Mouse (Mus musculus) ES-E14 (cell line): ENCODE measurements at regions not wholly inside any gene's neighbourhood (a gene's known extent, or its start where the extent isn't known, plus 50 kb on each side); places are given as distances from the start of the nearest gene placed in this dataset.

Experiments used
- DNase-seq: peaks from one replicate; pipeline ENCODE4 v3.0.0-alpha.2; 2013; ENCODE audit warnings: low read depth, low spot score
- H3K27ac ChIP-seq: 2 replicates; pipeline ENCODE4 v1.5.1; 2012; ENCODE audit warnings: low read depth, mild to moderate bottlenecking, low read length, moderate library complexity, mixed read lengths; ENCODE audit not compliant: poor library complexity, insufficient read depth, severe bottlenecking
- H3K36me3 ChIP-seq: 2 replicates; pipeline ENCODE4 v1.6.1; 2012; ENCODE audit warnings: mild to moderate bottlenecking, low read length, moderate library complexity, mixed read lengths; ENCODE audit not compliant: control insufficient read depth, poor library complexity, insufficient read depth, severe bottlenecking
- H3K4me1 ChIP-seq, 2 experiments: fragments of 150-350 bp in 1 of 2; sonication (generic) in 1 of 2; 2 replicates each; pipeline ENCODE4 v1.6.1; 2012; ENCODE audit warnings: low read length in 2 of 2, mild to moderate bottlenecking in 1 of 2, mixed read lengths in 1 of 2; ENCODE audit not compliant: control insufficient read depth in 2 of 2, insufficient read depth in 2 of 2, poor library complexity in 1 of 2
- H3K4me3 ChIP-seq, 2 experiments: fragments of 150-350 bp in 1 of 2; sonication (generic) in 1 of 2; 2 replicates each; pipeline ENCODE4 v1.5.1; 2012; ENCODE audit warnings: low read length in 2 of 2, low read depth in 1 of 2, mild to moderate bottlenecking in 1 of 2, mixed read lengths in 1 of 2; ENCODE audit not compliant: insufficient read depth in 1 of 2, poor library complexity in 1 of 2, severe bottlenecking in 1 of 2
- H3K9ac ChIP-seq: 2 replicates; pipeline ENCODE4 v1.6.1; 2012; ENCODE audit warnings: low read depth, mild to moderate bottlenecking, low read length, mixed read lengths; ENCODE audit not compliant: poor library complexity, insufficient read depth, severe bottlenecking
- H3K9me3 ChIP-seq: fragments of 150-350 bp; sonication (generic); 2 replicates; pipeline ENCODE4 v1.6.1; 2012; ENCODE audit warnings: low read depth, mild to moderate bottlenecking, low read length; ENCODE audit not compliant: control insufficient read depth, insufficient read depth
- CHD2 ChIP-seq: IDR thresholded peaks from 2 replicates; pipeline ENCODE4 v1.6.1; 2014; ENCODE audit warnings: mild to moderate bottlenecking, low read depth, low read length, inconsistent platforms
- HCFC1 ChIP-seq: IDR thresholded peaks from 2 replicates; pipeline ENCODE4 v1.6.1; 2012; ENCODE audit warnings: low read length, inconsistent platforms, borderline replicate concordance; ENCODE audit not compliant: insufficient read depth
- MAFK ChIP-seq: IDR thresholded peaks from 2 replicates; pipeline ENCODE4 v1.6.1; 2014; ENCODE audit warnings: mild to moderate bottlenecking, low read depth, low read length, inconsistent platforms; ENCODE audit not compliant: insufficient read depth
- ZC3H11A ChIP-seq: IDR thresholded peaks from 2 replicates; pipeline ENCODE4 v1.6.1; 2012; ENCODE audit warnings: low read depth, mild to moderate bottlenecking, inconsistent platforms, low read length, borderline replicate concordance
- ZNF384 ChIP-seq: IDR thresholded peaks from 2 replicates; pipeline ENCODE4 v1.6.1; 2012; ENCODE audit warnings: low read depth, low read length, inconsistent platforms
- in situ Hi-C, 2 experiments: fragments of 600-800 bp; cut with MboI; formaldehyde crosslinking; loops; one replicate each; pipeline ENCODE4 v1.15.1; 2025; ENCODE audit warnings: low sequenced_read_pairs in 2 of 2, inconsistent platforms in 1 of 2; ENCODE audit not compliant: unreplicated experiment in 2 of 2

DNA sequence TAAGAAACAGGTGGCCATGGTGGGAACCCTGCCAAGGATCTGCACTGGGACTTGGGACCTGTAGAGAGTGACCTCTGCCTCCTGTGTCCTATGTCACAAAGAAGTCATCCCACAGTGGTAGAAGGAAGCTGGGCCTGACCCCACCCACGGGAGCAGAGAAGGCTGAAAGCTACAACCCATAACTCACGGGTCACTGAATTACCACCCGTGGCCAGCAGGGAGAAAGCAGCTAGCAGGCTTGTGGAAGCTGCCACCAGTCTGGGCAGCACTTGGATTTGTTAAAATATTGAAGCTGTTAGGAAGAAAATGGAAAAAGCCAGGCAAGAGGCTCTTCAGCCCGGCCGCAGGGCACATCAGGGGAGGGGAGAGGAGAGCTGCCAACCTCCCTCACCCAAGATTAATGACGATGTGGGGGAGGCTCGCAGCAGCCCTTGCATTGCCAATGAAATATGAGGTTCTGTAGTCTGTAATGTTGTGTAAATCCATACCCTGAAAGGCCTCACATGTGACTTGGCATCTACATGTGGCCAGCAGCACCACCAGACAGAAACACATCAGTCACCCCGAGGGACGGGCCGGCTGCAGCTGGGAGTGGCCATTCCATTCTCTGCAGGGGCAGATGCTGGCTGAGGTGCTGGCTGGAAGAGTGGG is 94.5 kb downstream of the Olfm1 start:
- Histone ChIP-seq H3K27ac (no peak overlapping the region), H3K9me3 (no peaks in the 10 kb centered on the region), H3K9ac (no peak overlapping the region), H3K4me3 (no peak overlapping the region), H3K36me3 (no peaks in the 10 kb centered on the region), H3K4me1 (no peaks in the 10 kb centered on the region)
- in situ Hi-C loops: no loop called here
- TF ChIP-seq ZC3H11A (no peak), HCFC1 (no peak), MAFK (no peak), ZNF384 (no peak), CHD2 (no peak)
- no peak for DNase-seq

DNA sequence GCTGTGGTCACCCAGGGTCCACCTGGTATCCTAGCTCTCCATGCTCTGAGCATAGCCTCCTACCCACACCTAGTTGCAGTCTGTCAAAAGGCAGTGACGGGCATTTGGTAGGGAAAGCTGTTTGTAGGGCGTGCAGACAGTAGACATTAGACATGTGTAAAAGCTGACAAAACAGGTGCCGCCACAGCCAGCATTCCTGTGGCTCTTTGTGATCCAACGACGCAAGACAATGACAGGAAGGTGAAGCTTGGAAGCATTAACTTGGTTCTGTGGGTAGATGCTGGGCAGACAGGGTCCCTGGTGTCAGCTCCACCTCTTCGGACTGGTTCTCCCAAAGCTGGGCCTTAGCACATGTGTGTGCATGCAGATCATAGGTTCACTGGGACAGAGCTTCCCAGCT is 96.5 kb downstream of the Olfm1 start:
- in situ Hi-C loops: no loop called here
- Histone ChIP-seq H3K9me3 (no peaks in the 10 kb centered on the region), H3K36me3 (no peaks in the 10 kb centered on the region), H3K4me3 (no peak overlapping the region), H3K9ac (no peak overlapping the region), H3K4me1 (no peaks in the 10 kb centered on the region), H3K27ac (no peak overlapping the region)
- DNase-seq: no peak
- TF ChIP-seq ZC3H11A (no peak), CHD2 (no peak), HCFC1 (no peak), MAFK (no peak), ZNF384 (no peak)

DNA sequence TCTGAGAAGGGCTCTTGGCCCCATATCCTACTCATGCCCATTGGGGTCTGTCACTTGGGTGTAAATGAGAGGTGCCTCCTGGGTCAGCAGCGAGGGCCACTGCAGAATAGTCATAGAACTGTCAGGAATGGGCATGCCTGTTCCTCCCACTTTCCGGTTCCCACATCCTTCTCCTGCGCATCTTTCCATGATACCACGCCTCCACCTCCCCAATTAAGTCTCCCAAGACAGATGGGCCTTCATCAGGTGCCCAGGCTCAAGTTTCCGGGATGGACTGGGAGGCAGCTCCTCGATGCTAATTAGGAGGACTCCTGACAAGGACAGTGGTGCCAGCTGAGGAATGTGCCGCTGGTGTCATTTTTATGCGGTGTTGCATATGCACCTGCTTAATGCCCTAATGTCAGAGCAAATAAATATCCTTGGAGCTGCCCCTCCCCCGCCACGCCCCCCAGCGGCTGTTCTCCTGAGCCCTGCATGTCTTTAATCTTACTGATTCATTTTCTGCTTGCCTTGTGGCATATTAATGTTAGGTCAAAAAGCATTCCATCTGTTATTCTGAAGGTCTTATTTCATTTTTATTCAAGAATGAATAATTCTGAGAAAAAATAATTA is 97.2 kb downstream of the Olfm1 start:
- Histone ChIP-seq H3K27ac (no peak overlapping the region), H3K9me3 (no peaks in the 10 kb centered on the region), H3K4me3 (no peak overlapping the region), H3K4me1 (no peaks in the 10 kb centered on the region; a peak in 1 of 4 replicates), H3K36me3 (no peaks in the 10 kb centered on the region), H3K9ac (no peak overlapping the region)
- DNase-seq: no peak
- TF ChIP-seq ZC3H11A (no peak), HCFC1 (no peak), CHD2 (no peak), ZNF384 (no peak), MAFK (no peak)
- in situ Hi-C loops: no loop called here

DNA sequence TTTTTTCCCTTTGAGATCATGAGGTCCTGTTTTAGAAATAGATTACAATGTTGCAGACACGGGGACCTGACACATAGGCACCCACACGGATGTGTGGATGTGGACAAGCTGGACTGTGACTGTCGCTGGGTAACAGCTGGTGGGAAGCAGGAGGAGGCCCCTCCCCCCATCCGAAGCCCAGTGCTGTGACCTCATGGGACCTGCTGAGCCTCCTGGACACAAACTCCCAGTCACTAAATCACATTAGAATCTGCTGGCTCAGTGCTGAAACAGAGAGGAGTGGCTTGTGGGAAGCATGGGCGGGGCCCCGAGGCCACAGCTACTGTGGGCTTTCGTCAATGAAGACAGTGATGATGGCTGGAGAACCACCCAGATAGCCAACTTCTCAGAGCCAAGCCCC is 101.7 kb downstream of the Olfm1 start:
- no peak for DNase-seq
- in situ Hi-C loops: no loop called here
- no peak overlapping the region for H3K27ac ChIP-seq
- no peaks in the 10 kb centered on the region; a peak in 1 of 4 replicates for H3K4me1 ChIP-seq
- no peaks in the 10 kb centered on the region for H3K36me3 ChIP-seq
- H3K9me3 ChIP-seq: no peaks in the 10 kb centered on the region
- no peak for TF ChIP-seq ZNF384
- no peak for TF ChIP-seq ZC3H11A
- TF ChIP-seq MAFK: no peak
- no peak for TF ChIP-seq HCFC1
- TF ChIP-seq CHD2: no peak
- H3K9ac ChIP-seq: no peak overlapping the region
- no peak overlapping the region for H3K4me3 ChIP-seq
